Mouse (Mus musculus): ENCODE measurements around the gene Egfem1.

Gene Egfem1

DNA sequence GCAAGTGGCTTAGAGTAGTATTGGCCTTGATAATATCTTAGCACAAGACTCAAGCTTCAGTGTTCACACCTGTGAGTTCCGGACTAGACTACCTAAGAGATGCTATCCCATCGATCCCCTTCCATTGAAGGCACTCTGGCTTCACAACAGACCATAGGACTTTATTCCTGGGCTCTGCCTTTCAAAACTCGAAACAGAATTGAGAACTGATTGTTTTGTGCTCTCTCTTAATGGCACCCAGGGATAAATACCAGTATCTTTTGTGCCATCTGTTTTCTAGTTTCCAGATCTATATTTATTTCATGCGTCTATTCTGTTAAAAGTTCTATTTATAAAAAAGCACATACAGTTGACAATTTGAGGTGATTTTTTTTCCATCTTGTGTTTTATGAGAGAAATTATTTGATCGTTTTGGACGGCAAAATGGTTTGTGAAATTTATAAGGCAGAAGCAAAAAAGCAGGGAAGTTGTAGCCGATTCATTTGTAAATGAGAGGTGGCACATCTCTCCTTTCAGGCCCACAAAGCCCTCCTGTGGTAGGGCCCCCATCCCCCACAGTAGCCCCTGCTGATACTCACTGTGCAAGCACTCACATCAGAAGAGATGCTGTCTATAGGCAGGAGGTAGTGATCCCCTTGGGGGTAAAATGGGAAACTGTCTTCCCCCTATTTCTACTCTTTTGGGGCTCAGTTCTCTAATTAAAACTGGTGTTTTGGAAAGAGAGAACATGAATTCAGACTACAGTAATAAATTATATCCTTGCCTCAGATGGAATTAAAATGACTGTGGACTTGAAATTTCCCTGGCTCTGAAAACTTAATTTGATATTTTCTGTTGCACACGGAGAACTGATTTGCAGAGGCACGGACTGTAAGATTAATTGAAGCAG is 53.6 kb downstream of the Egfem1 start:
- DNase-seq (ENCODE audit: low read depth, low spot score): no peak

DNA sequence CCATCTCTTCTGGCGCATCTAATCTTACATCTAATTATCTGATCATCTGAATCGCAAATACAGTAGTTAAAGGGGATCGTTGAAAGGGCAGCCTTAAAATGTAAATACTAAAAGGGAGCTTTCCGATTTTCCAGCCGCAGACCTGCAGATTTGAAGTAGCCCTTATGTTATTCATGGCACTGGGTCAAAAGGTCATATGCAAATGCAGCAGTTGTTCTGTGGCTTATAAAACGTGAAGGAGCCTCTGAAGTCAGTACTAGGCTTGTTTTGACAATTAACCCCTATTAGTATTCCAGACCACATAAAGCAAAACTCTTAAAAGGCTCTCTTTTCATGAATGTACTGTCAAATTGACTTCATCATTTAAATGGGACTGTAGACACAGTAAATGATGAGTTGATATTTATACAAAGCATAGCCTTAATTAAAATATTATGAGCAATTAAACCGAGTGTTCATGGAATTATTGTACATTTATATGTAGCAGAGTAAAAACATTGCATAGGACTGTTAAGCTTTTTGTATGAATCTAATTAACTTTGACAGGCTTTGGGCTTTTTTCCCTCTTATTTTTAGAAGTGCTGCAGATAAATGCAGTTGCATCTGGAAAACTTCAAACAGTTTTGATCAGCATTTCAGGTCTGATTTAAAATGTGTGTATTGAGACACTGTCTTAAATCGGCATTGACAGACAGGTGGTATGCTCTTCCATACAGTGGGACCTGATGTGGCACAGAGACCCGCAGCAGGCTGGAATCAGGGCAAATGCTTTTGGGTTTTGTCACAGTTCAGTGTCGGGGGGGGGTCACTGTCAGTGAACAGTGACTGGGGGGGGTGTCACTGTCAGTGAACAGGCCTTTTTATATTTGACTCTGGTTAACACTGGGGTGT is 54.5 kb downstream of the Egfem1 start:
- no peak for DNase-seq (ENCODE audit: low read depth, low spot score)

DNA sequence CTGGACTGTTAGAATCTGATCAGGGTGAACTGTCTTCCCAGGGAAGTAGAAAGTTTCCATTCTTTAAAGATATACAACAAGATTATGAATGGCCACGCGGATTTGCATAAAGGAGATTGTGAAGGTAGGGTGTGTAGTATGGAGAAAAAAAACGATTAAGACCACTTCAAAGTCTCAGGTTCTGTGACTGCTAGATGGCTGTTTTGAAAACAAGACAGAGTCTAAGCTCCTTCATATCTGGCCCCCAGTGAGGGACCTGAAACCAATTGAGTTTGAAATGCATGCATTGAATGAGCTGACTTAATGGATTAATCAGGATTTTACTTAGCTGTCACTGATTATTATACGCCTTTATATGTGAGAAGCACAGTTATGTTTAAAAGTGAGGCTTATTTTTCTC is 86.6 kb downstream of the Egfem1 start:
- no peak for DNase-seq (ENCODE audit: low read depth, low spot score)

DNA sequence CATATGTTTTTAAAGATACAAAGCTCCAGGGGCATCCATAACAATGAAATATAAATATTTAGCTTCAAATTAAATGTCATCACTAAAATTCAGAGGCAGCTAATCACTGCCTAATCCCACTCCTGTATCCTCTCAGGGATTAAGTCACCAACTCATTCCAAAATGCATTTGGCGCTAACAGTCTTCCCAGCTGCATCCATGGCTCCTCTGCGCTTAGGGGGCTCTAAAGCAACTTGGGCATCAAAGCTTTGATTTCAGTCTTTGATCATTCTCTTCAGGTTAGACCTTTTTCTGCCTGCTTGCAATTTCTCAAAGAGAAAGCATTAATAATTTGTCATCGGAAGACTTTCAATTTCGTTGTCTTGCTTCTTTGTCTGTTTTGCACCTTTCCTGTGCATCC is 87.2 kb downstream of the Egfem1 start:
- no peak for DNase-seq (ENCODE audit: low read depth, low spot score)

DNA sequence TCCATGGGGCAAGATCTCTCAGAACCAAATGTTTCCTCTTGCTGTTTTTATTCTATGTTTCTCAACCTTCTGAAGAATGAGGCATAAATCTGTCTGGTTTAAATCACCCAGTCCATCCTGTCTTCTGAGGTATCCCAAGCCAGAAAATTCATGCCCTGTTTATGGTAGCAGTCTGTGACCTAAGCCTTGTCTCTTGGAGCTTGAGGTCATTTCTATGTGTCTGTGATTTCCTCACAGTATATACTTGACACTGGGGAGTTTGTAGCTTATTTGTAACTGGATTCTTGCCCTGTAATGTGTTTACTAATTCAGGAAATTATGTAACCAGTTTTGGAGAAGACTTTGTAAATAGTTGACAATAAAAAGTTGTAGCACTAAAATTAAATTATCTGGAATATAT is 95.2 kb downstream of the Egfem1 start:
- no peak for DNase-seq (ENCODE audit: low read depth, low spot score)

DNA sequence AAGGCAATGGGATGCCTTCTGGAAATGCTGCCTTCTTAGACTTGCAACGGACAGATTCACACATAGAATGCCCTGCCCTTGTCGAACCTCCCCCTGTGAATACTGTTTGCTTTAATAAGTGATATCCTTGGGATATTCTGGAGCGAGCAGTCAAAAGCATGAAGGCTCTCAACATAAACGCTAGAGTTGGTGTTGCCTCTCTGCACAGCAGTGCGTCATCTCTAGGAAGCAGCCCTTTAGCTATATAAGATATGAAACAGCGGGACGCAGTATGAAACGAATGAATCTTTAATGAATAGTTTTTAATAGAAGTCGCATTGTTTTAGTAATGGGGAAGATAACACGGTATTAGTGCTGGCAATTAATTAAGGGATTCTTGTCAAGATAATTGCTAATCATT is 101.2 kb downstream of the Egfem1 start:
- DNase-seq (ENCODE audit: low read depth, low spot score): no peak

DNA sequence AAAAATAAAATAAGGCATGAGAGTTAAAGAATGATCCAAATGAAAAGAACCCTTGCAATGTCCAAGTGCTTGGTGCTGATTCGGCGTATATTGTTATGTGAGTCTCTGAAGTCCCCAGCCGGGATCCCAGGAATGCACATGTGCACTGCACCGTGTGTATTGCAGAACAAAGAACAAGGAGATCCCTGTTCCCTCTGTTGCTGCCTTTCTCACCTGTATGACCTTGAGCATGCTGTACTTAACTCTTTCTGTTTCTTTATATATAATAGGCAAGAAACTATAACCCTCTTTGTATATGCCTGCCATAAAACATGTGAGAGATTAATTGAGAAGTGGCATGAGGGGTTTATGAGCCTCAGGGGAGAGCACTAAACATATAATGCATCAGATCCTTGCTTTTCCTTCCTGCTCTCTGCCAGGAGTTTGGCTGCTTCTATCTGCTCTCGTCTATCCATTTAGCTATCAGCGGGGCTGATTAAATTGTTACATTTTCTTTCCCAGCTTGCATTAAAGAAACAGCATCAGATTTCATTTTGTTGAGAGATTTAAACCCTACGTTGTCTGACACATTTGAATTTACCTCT is 101.9 kb downstream of the Egfem1 start:
- DNase-seq (ENCODE audit: low read depth, low spot score): no peak

DNA sequence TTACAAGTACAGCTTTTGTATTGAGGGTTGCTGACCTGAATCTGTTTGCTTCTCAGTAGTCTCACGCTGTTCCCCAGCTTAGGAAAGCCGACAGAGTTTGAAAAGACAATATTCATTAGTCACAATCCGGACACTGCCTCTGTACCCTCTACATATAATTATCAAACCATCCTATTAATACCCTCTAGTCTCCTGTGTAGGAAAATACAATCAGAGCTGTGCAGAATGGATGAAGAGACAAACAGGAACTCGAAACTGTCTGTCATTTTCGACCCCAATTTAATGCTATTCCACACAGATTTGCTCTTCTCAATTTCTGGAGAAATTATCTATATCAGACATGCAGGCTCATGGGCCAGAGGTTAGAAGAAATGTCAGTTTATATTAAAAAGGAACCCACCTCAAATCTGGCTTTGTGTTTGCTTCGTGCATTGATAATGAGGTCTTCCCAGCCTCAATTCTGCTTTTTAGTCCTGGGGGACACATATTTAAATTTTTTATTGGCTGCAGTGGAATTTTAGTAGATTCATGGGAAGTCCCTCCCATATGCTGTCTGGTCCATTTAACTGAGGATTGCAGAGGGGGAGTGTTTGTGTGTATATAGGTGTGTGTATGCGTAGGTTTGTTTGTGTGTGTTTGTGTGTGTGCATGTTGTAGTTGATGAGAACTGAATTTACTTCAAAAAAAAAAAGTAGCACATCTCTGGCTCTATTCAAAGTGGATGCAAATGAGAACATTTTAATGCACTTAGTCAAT is 102.8 kb downstream of the Egfem1 start:
- DNase-seq (ENCODE audit: low read depth, low spot score): no peak

DNA sequence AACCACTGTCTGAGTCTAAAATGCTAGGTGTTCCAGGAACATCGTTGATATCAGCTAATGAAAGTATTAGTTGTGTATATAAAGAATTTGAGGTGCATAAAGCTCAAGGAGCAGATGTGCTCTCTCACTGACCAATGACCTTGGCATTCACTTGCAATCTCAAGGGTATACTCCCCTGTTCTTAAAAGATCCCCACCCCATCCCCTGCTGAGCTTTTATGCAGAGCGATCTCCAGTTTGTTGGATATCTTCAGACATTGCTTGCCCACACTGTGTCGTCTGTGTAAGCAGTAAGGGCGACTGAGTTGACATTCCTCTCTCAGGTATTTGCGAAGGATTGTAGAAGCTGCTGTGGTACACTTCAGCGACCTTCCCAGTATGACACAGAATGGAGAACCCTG is 108.4 kb downstream of the Egfem1 start:
- no peak for DNase-seq (ENCODE audit: low read depth, low spot score)

DNA sequence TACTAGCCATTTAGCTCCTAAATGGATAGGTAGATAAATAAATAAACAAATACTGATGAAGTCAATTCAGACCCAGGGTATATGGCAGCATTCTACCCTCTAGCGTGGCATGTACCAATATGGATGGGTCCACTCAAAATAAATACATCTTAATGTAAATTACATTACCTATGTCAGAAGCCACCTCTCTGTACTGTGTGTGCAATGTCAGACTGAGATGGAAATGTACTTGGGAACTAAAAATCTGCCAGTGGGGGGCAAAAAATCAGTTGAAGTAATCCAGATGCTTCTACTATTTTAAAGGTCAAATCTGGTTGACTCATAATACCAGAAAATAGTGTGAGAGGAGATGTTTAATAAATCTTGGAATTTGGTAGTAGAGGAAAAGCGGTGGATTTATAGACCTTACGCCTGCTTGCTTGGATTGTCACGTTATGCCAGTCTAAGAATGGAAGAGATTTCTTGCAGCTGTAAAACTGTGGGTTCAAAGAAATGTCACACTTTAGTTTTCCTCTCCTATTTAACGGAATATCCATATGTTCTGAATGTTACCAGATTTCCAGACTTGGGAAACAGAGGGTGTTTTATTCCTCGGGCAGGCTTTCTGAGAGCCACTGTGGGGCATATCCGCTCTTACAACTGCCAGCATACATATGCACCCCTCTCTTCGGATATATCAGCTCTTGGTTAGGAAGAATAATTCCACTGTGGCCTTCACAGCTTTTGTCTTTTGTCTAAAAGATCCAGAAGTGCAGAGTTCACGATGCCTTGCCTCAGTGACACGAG is 116.1 kb downstream of the Egfem1 start:
- DNase-seq (ENCODE audit: low read depth, low spot score): no peak

DNA sequence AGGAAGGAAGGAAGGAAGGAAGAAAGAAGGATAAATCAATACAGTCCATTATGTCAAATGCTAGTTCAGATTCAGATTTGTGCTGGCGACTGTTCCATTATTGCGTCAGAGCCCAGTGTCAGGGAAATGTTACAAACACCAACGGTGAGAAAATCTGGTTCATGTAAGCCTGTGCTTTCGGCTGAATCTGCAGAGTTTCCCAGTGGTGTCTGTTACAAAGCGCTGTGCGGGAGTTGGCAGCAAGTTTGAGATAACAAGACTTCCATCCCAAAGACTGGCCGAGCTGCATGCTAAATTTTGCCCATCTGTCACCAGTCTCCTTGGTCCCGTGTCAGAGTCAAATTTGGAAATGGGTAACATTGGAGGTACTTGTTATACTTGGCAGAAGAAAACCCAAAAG is 118.8 kb downstream of the Egfem1 start:
- no peak for DNase-seq (ENCODE audit: low read depth, low spot score)

DNA sequence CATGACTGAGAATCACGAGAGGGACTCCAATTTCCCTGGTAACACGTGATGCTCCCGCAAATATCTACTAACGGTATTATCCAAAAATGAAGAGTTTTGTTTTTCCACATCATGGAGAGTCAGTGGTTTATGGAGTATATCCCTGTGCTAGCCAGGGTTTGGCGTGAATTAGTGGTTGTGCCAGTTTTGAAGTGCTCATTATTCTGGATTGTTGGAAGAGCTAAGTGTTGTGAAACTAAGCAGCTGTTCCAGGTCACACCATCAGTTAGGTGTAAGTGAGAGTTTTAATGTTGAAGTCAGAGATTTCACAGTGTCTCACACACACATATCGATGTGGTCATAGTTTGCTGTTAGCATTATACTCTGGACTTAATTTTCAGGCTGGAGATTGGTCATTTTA is 120.7 kb downstream of the Egfem1 start:
- DNase-seq (ENCODE audit: low read depth, low spot score): no peak

DNA sequence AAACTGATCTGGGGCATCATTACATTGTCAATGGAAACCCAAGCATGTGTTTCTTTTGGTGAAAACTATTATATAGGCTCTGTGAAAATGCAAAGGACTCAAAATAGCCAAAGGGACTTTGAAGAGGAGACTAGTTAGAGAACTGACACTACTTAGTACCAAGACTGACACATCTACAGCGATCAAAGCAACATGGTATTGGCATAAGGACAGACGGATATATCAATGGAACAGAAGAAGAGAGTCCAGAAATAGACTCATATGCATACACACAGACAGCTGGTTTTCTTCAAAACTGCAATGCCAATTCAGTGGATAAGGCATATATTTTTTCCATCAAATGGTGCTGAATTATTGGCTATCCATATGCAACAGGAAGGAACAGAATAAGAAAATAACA is 140.6 kb downstream of the Egfem1 start:
- no peak for DNase-seq (ENCODE audit: low read depth, low spot score)

DNA sequence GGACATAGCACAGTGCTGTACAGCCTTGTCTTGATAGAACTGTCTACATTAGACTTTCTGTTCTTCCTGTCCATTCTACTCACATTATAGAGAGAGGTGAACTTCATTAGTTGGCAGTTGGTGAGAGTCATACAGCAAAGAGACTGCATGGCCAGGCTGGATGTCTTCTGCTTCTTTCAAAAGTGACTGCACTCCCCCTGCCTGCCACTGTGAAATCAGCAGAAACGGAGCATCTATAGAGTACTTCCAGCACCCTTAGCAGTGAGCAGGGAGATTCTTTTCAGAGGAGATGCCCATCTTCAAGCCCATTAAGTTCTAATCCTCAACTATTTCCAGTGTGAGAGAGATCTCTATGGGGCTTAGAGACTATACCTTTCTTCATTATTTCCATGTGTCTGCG is 147.9 kb downstream of the Egfem1 start:
- no peak for DNase-seq (ENCODE audit: low read depth, low spot score)

DNA sequence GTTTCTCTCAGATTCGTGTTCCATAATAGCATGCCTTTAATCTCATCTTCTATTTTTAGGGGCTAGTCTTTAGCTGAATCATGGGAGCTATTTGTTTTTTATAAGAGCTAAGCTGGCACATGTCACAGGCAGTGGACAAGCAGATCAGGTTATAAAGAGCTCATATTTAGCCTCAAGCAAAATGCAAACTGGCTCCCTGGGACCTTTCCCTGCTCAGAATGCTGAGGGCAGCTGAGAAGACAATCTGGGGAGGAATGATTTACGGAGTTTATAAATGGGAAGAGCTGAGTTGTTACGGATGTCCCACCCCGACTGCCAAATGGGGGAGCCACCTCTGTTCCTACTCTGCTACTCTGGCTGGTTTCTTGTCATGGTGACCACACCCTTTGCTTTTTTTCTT is 153.7 kb downstream of the Egfem1 start:
- DNase-seq (ENCODE audit: low read depth, low spot score): no peak

DNA sequence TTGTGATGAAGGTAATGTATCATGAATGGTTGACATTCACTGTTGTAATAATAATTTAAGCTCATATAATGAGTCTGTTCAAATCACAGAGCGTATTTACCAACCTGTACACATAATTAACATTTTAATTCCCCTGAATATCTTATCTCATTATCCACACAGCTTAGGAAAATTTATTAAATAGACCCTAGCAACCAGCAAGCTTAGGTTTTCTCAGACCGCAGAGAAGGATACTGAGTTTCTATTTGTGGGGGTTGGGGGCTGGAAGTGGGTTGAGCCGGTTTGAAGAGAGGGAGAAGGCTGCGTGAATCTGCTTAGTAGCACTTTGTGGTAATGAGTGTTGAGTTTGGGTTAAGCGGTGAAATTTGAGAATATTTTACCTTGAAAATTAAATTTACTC is 154.7 kb downstream of the Egfem1 start:
- DNase-seq (ENCODE audit: low read depth, low spot score): no peak

DNA sequence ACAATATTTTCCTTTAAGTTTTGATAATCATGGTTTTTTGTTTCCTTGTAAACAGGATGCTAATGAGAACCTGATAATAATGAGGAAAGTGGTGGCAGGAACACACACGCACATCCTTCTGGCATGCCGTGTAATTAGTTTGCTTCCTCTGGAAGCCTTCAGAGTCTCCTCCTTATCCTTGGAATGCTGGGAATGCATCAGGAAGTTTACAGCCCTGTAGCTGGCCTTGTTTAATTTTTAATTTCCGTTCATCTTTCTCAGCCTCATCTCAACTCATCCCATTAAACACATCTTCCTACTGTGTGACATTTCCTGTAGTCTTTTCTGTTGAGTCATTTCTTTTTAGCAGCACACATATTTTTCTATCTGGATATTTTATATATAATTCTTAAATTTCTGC is 161.8 kb downstream of the Egfem1 start:
- DNase-seq (ENCODE audit: low read depth, low spot score): no peak

DNA sequence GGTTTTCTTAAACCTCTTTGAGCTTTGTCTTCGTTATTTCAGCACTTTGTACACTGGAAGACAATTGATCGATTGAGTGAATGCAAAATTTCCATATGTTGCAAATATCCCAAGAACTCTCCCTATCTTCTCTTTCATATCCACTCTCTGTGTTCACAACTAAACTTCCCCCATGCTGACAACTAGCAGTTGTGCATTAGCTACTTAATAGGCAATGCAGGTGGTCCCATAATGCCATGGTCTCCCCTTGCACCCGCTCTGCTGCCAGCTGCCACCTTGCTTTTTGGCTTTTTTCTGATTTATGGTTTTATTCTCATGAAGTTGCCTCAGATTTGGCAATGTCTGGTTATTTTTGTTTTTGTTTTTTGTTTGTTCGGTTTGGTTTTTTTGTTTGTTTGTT is 209.8 kb downstream of the Egfem1 start:
- no peak for DNase-seq (ENCODE audit: low read depth, low spot score)

DNA sequence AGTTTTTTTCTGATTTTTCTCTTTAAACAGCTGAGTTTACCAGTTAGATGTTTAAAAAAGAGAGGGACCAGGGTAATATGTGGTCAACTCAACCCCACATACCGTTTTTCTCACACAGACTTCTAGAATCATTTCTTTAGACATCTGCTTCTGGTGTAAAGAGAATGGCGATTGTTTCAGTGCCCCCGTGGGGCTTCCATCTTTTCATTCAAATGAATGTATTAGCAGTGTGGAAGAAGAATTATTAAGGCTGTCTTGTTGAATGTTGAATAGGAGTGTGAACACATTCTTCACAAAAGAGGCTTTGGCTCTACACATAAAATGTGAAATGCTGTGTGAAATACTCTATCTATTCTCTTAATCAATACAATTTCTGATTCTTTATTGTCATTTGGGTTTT is 210.4 kb downstream of the Egfem1 start:
- no peak for DNase-seq (ENCODE audit: low read depth, low spot score)

DNA sequence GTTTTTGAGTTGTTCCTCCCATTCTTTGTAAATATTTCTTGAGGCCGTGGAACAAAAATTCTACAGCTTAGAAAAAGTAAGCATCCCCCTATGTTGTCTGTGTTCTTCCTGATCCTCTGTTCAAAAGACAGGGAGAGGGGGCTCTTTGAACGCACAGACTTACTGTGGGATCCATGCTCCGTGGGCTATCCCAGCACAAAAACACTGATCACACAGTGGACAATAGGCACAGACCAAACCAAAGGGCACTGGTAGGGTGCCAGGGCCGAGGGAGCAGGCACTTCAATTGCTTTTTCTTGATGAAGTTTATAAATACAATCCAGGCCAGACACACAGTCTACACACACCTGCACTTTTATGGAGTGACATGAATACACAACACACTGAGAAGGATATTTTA is 211.4 kb downstream of the Egfem1 start:
- no peak for DNase-seq (ENCODE audit: low read depth, low spot score)

DNA sequence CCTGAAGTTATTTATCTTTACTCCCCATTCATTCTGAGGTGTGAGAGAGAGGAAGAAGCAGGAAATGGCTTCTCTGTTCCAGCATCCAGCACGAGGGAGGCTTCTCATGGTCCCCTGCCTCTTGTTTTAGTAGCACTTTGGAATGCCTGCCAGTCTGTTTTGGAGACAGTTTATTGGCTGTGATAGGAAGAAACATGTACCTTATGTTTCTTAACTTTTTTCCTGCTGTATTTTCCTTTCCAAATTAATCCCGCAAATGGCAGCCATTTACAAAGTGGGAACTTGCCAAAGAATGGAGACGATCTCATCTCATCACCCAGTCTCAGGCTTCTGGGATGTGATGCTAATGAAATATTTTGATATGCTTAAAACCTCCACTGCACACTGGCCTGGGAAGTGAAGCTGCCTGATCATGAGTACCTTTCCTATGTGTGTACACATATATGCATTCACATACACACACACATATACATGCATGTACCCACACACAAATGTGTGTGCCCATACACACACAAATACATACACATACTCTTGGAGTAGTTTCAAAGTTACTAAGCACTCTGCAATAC is 260.5 kb downstream of the Egfem1 start:
- no peak for DNase-seq (ENCODE audit: low read depth, low spot score)
